Mouse (Mus musculus): Measurements from ENCODE around the gene Fam107b. TPM values are rescaled to one million over a fixed set of nuclear protein-coding genes. Genes with fewer than 3 reads are reported as not detected.

Gene Fam107b
- polyA plus RNA-seq, 1 experiment from 2014 or later: 17.8 TPM

DNA sequence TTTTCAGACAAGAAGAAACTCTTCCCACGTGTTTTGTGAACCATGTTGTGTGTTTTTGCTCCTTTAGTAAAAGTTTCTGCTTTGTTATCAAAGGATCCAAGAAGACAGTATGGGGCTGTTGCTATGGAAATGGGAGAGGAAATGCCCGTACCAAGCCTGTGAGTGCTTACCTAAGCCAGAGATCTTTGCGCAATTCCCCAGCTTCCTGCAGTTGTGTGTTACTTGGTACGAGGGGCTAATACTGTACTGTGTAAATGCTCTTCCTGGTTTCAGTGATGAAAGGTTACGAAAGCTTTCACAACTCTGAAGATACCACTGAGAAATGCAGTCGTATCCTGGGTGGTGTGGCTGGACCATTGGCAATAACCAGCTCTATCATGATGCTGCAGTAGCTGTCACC lies 93.8 kb downstream of the Fam107b start:
- no peak for ATAC-seq (replicated peaks; ENCODE audit: insufficient number of reproducible peaks, insufficient read depth, low FRiP score, low read depth)
- WGBS: 52% methylated on average over 6 of the region's 6 CpGs

DNA sequence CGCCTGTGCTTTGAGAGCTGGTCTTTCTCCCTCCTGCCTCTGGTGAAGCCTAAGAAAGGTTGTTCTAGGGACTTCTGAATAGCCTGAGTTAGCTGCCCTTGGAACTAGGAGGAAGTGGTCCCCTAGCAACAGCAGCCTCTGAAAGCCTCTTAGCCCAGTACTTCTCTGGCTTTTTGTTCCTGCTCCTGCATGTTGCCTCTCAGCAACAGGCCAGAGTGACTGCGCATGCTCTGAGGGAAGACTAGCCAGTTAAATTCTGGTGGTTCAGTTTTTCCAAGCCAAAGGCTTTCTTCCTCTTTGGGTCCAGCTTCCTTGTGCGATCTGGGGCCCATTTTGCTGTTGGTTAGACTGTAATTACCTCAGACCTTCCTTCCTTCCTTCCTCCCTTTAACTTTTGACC lies 98.4 kb downstream of the Fam107b start:
- Histone ChIP-seq H3K36me3 (no peaks in the 10 kb centered on the region), H3K27me3 (no peaks in the 10 kb centered on the region)
- WGBS: 68% methylated on average over 3 of the region's 3 CpGs

More for the DNA sequence above, 93.8 kb downstream of the Fam107b start:
- H3K27ac ChIP-seq: no peak overlapping the region
- H3K36me3 ChIP-seq: no peaks in the 10 kb centered on the region
- H3K4me2 ChIP-seq: no peak overlapping the region
- H3K4me3 ChIP-seq: no peak overlapping the region
- H3K9ac ChIP-seq: no peak overlapping the region
- no peaks in the 10 kb centered on the region for H3K9me3 ChIP-seq (replicated peaks)
- no peaks in the 10 kb centered on the region for H3K27me3 ChIP-seq
- H3K4me1 ChIP-seq (replicated peaks): peaks cover 2% of the 10 kb centered on the region

DNA sequence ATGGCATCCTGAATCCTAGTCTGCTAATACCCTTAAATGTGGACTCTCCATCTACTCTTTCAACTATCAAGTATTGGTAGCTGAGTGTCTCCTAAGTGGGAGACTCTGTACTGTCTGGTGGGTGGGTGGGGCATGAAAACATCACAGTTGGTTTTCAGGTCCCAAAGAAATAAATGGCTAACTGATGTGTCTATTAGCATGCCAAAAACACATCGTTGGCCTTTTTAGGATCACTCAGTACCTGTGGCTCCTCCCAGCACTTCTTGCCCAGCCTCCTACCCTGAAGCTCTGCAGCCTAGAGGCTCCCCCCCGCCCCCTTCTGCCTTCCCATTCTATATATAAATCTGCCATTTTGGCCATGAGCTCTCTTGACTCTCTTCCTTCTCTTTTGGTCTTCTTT lies 99.4 kb downstream of the Fam107b start:
- WGBS: 46% methylated on average over 2 of the region's 2 CpGs

More for the DNA sequence above, 98.4 kb downstream of the Fam107b start:
- Histone ChIP-seq H3K9ac (no peak overlapping the region), H3K27ac (no peak overlapping the region), H3K4me1 (replicated peaks) (no peaks in the 10 kb centered on the region), H3K4me2 (no peak overlapping the region), H3K4me3 (no peak overlapping the region), H3K9me3 (replicated peaks) (no peaks in the 10 kb centered on the region)
- ATAC-seq (replicated peaks; ENCODE audit: insufficient number of reproducible peaks, insufficient read depth, low FRiP score, low read depth): no peak

DNA sequence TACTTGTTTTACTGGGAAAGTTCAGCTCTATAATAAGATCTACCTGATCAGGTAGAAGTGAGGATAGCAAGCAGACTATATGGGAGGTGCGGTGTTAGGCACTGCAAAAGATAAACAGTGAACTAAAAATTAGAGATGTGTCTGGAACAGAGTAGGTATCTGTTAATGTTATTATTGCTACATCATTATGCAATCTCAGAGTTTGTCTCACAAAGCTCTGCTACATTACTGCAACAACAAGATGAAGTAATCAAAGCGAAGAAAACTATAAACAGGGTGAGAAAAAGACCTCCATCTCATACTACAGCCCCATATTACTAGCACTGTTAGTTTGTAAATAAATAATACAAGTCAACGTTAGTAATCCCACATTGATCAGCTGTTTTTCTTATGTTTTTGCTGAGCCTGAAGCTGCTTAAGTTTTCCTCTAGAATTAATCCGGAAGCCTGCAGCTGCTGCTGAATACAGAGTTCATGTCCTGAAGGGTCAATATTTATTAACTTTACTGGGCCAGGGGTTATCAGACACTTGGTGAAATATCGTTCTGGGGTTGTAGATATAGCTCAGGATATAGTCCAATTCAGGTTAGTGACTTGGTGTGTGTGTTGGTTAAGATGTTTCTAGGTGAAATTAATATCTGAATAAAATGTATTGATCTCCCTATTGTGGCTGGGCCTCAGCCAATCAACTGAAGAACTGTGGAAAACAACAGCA lies 102.5 kb downstream of the Fam107b start:
- Histone ChIP-seq H3K9ac (no peak overlapping the region), H3K27ac (no peak overlapping the region), H3K4me2 (no peak overlapping the region), H3K4me1 (replicated peaks) (no peaks in the 10 kb centered on the region), H3K27me3 (no peaks in the 10 kb centered on the region), H3K4me3 (no peak overlapping the region), H3K9me3 (replicated peaks) (no peaks in the 10 kb centered on the region), H3K36me3 (no peaks in the 10 kb centered on the region)
- no peak for ATAC-seq (replicated peaks; ENCODE audit: insufficient number of reproducible peaks, insufficient read depth, low FRiP score, low read depth)
- 76% methylated on average over 5 of the region's 5 CpGs for WGBS

More for the DNA sequence above, 99.4 kb downstream of the Fam107b start:
- no peak overlapping the region for H3K9ac ChIP-seq
- H3K4me3 ChIP-seq: no peak overlapping the region
- no peaks in the 10 kb centered on the region for H3K36me3 ChIP-seq
- no peak overlapping the region for H3K27ac ChIP-seq
- no peaks in the 10 kb centered on the region for H3K27me3 ChIP-seq
- no peaks in the 10 kb centered on the region for H3K9me3 ChIP-seq (replicated peaks)
- H3K4me2 ChIP-seq: no peak overlapping the region
- no peaks in the 10 kb centered on the region for H3K4me1 ChIP-seq (replicated peaks)
- no peak for ATAC-seq (replicated peaks; ENCODE audit: insufficient number of reproducible peaks, insufficient read depth, low FRiP score, low read depth)

DNA sequence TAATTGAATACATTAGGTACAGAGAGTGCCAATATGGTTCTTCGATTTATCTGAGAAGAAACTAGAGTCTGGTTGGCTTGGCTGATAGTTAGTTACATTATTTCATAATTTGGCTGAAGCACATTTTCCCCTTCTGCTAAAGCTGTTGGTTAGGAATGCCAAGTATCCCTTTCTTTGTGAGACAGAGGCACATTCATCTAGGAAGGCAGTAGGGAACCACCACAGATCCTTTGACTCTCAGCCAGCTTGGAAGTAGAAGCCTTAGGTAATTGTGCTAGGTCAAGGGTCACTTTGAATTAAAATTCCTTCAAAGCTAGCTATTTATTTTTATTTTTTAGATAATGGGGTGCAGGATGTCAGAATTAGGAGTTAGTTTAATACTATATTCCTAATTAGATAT lies 105.2 kb downstream of the Fam107b start:
- ATAC-seq (replicated peaks; ENCODE audit: insufficient number of reproducible peaks, insufficient read depth, low FRiP score, low read depth): no peak
- H3K27me3 ChIP-seq: no peaks in the 10 kb centered on the region
- H3K4me3 ChIP-seq: no peak overlapping the region
- 83% methylated on average over 1 of the region's 1 CpGs for WGBS
- H3K27ac ChIP-seq: no peak overlapping the region
- no peak overlapping the region for H3K4me2 ChIP-seq
- no peaks in the 10 kb centered on the region for H3K36me3 ChIP-seq
- H3K9ac ChIP-seq: no peak overlapping the region
- no peaks in the 10 kb centered on the region for H3K4me1 ChIP-seq (replicated peaks)
- H3K9me3 ChIP-seq (replicated peaks): no peaks in the 10 kb centered on the region

DNA sequence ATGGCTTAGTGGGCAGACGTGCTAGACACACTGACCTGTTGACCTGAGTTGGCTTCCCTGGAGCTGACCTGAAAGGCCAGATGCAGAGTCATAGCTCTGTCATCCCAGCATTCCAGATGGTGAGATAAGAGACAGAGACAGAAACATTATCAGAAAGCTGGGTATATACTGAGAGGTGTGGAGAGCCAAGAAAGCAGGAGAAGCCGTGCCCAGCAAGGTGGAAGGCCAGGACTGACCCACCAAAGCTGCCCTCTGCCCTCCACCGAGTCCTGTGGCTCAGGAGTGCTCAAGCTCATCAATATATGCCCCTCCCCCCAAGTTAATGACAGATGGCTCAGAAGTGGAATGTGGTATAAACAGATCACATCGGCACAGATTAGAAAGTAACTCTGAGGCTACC lies 112.4 kb downstream of the Fam107b start:
- Histone ChIP-seq H3K9me3 (replicated peaks) (no peaks in the 10 kb centered on the region), H3K27me3 (no peaks in the 10 kb centered on the region), H3K36me3 (no peaks in the 10 kb centered on the region), H3K27ac (no peak overlapping the region), H3K9ac (no peak overlapping the region), H3K4me3 (no peak overlapping the region), H3K4me1 (replicated peaks) (no peaks in the 10 kb centered on the region), H3K4me2 (no peak overlapping the region)
- 53% methylated on average over 4 of the region's 4 CpGs for WGBS
- no peak for ATAC-seq (replicated peaks; ENCODE audit: insufficient number of reproducible peaks, insufficient read depth, low FRiP score, low read depth)

DNA sequence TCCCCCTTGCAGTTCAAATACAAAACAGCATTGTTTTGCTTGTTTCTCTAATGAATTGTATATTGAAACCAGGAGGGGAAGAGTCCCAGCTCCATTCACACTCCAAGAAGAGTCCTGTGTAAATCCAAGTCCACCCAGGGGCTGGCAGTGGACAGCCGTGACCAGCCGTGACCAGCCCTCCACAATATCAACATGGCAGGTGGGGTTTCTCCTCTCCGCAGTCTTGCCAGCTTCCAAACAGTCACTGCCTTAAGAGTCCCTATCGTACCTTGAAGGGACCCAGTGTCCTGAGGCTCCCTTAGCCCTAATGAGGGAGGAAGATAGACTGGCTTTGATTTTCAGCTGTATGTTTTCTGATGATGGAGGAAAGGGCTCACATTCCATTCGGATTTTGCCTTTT lies 113.1 kb downstream of the Fam107b start:
- no peak overlapping the region for H3K4me3 ChIP-seq
- no peak for ATAC-seq (replicated peaks; ENCODE audit: insufficient number of reproducible peaks, insufficient read depth, low FRiP score, low read depth)
- no peak overlapping the region for H3K4me2 ChIP-seq
- H3K4me1 ChIP-seq (replicated peaks): no peaks in the 10 kb centered on the region
- no peaks in the 10 kb centered on the region for H3K27me3 ChIP-seq
- no peak overlapping the region for H3K27ac ChIP-seq
- no peaks in the 10 kb centered on the region for H3K9me3 ChIP-seq (replicated peaks)
- H3K36me3 ChIP-seq: no peaks in the 10 kb centered on the region
- WGBS: 64% methylated on average over 5 of the region's 5 CpGs
- H3K9ac ChIP-seq: no peak overlapping the region

DNA sequence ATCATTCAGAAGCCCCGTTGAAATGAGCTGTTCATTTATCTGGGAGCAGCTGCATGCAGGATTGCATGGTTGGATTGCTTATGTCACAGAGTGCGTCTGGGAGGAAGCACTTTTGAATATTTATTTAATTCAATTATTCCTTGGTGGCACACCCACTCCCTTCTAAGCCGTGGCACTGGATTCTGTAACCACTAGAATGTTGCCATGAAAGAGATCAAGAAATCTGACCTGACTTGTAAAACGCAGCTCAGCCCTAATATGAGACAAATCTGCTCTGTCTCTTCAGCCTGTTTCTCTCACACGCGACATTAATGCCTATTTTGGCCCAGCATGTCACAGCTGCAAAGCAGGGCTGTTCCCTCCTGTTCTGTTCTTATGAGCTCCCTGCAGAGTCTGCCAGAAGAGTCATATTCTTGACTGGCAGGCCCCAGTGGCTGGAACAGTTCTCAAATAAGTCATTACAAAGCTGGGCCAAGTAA lies 113.5 kb downstream of the Fam107b start:
- H3K4me2 ChIP-seq: no peak overlapping the region
- H3K27ac ChIP-seq: no peak overlapping the region
- no peaks in the 10 kb centered on the region for H3K36me3 ChIP-seq
- no peaks in the 10 kb centered on the region for H3K9me3 ChIP-seq (replicated peaks)
- no peak overlapping the region for H3K4me3 ChIP-seq
- H3K27me3 ChIP-seq: no peaks in the 10 kb centered on the region
- 54% methylated on average over 6 of the region's 6 CpGs for WGBS
- no peak for ATAC-seq (replicated peaks; ENCODE audit: insufficient number of reproducible peaks, insufficient read depth, low FRiP score, low read depth)
- no peaks in the 10 kb centered on the region for H3K4me1 ChIP-seq (replicated peaks)
- no peak overlapping the region for H3K9ac ChIP-seq

DNA sequence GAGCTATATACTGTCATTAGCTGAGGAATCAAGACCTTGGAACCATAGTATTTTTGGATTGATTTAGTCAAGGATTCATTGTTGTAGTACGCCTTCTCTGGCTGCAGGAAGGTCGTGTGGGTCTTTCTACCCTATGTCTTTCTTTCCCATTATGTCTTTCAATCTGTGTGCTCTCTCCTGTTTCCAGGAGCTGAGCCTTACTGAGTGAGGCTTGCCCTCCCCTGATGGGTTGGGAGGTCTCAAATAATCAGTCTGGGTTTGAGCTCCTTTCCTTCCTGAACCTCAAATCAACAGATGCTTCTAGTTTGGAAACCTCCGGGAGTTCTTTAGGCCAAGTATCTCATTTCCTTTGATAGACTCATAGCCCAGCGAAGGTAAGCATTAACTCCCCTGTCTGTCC lies 119.9 kb downstream of the Fam107b start:
- Histone ChIP-seq H3K4me3 (no peak overlapping the region), H3K36me3 (no peaks in the 10 kb centered on the region), H3K9me3 (replicated peaks) (no peaks in the 10 kb centered on the region), H3K27me3 (no peaks in the 10 kb centered on the region), H3K27ac (no peak overlapping the region), H3K4me2 (no peak overlapping the region), H3K4me1 (replicated peaks) (no peaks in the 10 kb centered on the region), H3K9ac (no peak overlapping the region)
- WGBS: 62% methylated on average over 4 of the region's 4 CpGs
- ATAC-seq (replicated peaks; ENCODE audit: insufficient number of reproducible peaks, insufficient read depth, low FRiP score, low read depth): no peak

DNA sequence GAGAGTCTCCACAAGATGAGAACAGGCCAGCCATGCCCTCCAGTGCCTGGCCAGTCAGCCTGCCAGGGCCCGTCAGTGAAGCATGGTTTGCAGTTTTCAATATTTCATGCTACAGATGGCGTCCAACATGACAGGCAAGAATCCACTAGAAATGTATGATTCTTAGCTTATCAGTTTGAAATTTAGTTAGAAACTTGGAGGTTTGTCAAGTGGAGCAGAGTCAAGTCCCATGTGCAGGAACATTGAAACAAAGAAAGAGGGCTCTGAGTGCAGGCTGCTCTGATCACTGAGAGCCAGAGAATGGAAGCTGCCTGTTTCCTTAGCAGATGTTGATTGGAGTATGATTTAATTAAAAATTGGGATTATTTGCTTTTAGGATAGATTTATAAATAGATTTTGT lies 122.5 kb downstream of the Fam107b start:
- Histone ChIP-seq H3K4me3 (no peak overlapping the region), H3K36me3 (no peaks in the 10 kb centered on the region), H3K4me1 (replicated peaks) (no peaks in the 10 kb centered on the region), H3K4me2 (no peak overlapping the region), H3K9ac (no peak overlapping the region), H3K27me3 (no peaks in the 10 kb centered on the region), H3K27ac (no peak overlapping the region), H3K9me3 (replicated peaks) (no peaks in the 10 kb centered on the region)
- 72% methylated on average over 2 of the region's 2 CpGs for WGBS
- ATAC-seq (replicated peaks; ENCODE audit: insufficient number of reproducible peaks, insufficient read depth, low FRiP score, low read depth): no peak

DNA sequence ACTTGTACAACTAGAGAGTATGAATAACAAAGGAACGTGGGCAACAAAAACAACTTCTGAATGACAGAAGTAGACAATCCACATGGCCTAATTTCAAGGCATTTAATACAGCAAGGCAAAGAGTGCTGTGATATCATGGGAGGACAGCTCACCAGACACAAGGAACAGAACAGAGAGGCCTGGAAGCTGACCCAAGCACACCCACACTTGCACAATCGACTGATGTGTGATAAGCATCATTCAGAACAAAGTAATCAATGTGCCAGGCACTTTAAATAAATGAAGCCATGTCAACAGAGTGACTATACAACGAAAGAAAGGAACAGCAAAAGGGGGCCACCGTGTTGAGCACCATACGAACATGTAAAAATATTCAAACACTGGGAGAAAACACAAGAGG lies 125.6 kb downstream of the Fam107b start:
- 70% methylated on average over 5 of the region's 5 CpGs for WGBS
- H3K36me3 ChIP-seq: no peaks in the 10 kb centered on the region
- H3K27ac ChIP-seq: no peak overlapping the region
- no peak overlapping the region for H3K4me2 ChIP-seq
- ATAC-seq (replicated peaks; ENCODE audit: insufficient number of reproducible peaks, insufficient read depth, low FRiP score, low read depth): no peak
- H3K4me1 ChIP-seq (replicated peaks): no peaks in the 10 kb centered on the region
- H3K27me3 ChIP-seq: no peaks in the 10 kb centered on the region
- H3K4me3 ChIP-seq: no peak overlapping the region
- H3K9ac ChIP-seq: no peak overlapping the region
- H3K9me3 ChIP-seq (replicated peaks): no peaks in the 10 kb centered on the region

DNA sequence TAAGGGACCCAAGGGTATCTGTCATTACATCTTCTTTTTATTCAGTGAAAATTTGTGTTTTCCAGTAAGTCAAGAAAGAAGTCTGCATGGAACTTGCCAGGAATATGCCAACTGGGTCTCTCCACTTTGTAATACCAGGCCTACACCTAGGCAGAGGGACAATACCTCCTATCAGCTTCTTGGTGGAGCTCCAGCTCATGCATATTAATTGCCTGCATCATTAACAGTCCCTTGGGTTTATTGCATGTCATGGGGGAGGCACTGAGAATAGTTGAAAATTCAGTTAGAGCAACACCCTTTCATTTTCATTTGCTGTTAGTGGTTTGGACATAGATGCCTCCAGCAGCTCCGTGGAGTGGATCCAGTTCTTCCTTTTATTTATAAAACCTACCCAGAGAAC lies 130.1 kb downstream of the Fam107b start:
- no peak overlapping the region for H3K9ac ChIP-seq
- H3K4me2 ChIP-seq: no peak overlapping the region
- H3K36me3 ChIP-seq: no peaks in the 10 kb centered on the region
- H3K27me3 ChIP-seq: no peaks in the 10 kb centered on the region
- ATAC-seq (replicated peaks; ENCODE audit: insufficient number of reproducible peaks, insufficient read depth, low FRiP score, low read depth): no peak
- WGBS: 40% methylated on average over 1 of the region's 1 CpGs
- H3K27ac ChIP-seq: no peak overlapping the region
- H3K4me1 ChIP-seq (replicated peaks): no peaks in the 10 kb centered on the region
- H3K4me3 ChIP-seq: no peak overlapping the region
- H3K9me3 ChIP-seq (replicated peaks): no peaks in the 10 kb centered on the region
